Mouse (Mus musculus) embryonic facial prominence, embryonic 11.5 days (tissue): Measurements from ENCODE around the gene Shisa6. TPM values are rescaled to one million over a fixed set of nuclear protein-coding genes. Genes with fewer than 3 reads are reported as not detected.
A peak's percentile ranks its signal among the peaks of the same experiment; 100 is the strongest.

Experiments
- ATAC-seq: fragments of 200-750 bp; cut with Nextera tagmentation; replicated peaks from 2 replicates; pipeline ENCODE4 v1.8.0; 2017; ENCODE audit warnings: low read depth; ENCODE audit not compliant: insufficient number of reproducible peaks, low FRiP score, low TSS enrichment
- DNase-seq: peaks from one replicate; pipeline ENCODE4 v3.0.0-alpha.2; 2015; ENCODE audit warnings: low spot score
- H3K27ac ChIP-seq: fragments of 300-500 bp; sonication (generic); replicated peaks from 2 replicates; pipeline ENCODE4 v1.5.1; 2014; ENCODE audit warnings: mild to moderate bottlenecking, low read depth, low read length, control low read depth
- H3K27me3 ChIP-seq: fragments of 300-500 bp; sonication (generic); 2 replicates; pipeline ENCODE4 v1.6.1; 2014; ENCODE audit warnings: mild to moderate bottlenecking, low read length, moderate library complexity, mixed read lengths; ENCODE audit not compliant: control insufficient read depth, insufficient read depth
- H3K36me3 ChIP-seq: fragments of 300-500 bp; sonication (generic); replicated peaks from 2 replicates; pipeline ENCODE4 v1.6.1; 2014; ENCODE audit warnings: low read depth, mild to moderate bottlenecking, low read length, moderate library complexity, mixed read lengths; ENCODE audit not compliant: control insufficient read depth, insufficient read depth
- H3K4me1 ChIP-seq: fragments of 300-500 bp; sonication (generic); 2 replicates; pipeline ENCODE4 v1.6.1; 2014; ENCODE audit warnings: low read length, mixed read lengths; ENCODE audit not compliant: control insufficient read depth, insufficient read depth
- H3K4me2 ChIP-seq: fragments of 300-500 bp; sonication (generic); 2 replicates; pipeline ENCODE4 v1.6.1; 2014; ENCODE audit warnings: low read depth, mild to moderate bottlenecking, control low read depth, low read length, moderate library complexity
- H3K4me3 ChIP-seq: fragments of 300-500 bp; sonication (generic); 2 replicates; pipeline ENCODE4 v1.5.1; 2014; ENCODE audit warnings: low read depth, low read length, control low read depth
- H3K9ac ChIP-seq: fragments of 300-500 bp; sonication (generic); replicated peaks from 2 replicates; pipeline ENCODE4 v1.6.1; 2014; ENCODE audit warnings: mild to moderate bottlenecking, control low read depth, low read length
- H3K9me3 ChIP-seq: fragments of 300-500 bp; sonication (generic); replicated peaks from 2 replicates; pipeline ENCODE4 v1.6.1; 2016; ENCODE audit warnings: mild to moderate bottlenecking, low read length, inconsistent platforms, mixed read lengths; ENCODE audit not compliant: control insufficient read depth
- WGBS: fragments of 180-500 bp; shearing (Covaris S2); extraction: QIAGEN DNeasy Blood & Tissue Kit; methylation state at CpG from one replicate; pipeline ENCODE4 v1.1.7; 2014; 5-methylcytosine and 5-hydroxymethylcytosine counted together
- polyA plus RNA-seq: library from polyadenylated mRNA; unstranded; fragments of >200 nt; fragmentation: Nextera tagmentation; extraction: Ambion mirVana; gene quantifications from 2 replicates; pipeline ENCODE4 v1.2.1, GENCODE M21; 2014

Shisa6 gene
- polyA plus RNA-seq, 1 experiment from 2014 or later: 0.53 TPM

DNA sequence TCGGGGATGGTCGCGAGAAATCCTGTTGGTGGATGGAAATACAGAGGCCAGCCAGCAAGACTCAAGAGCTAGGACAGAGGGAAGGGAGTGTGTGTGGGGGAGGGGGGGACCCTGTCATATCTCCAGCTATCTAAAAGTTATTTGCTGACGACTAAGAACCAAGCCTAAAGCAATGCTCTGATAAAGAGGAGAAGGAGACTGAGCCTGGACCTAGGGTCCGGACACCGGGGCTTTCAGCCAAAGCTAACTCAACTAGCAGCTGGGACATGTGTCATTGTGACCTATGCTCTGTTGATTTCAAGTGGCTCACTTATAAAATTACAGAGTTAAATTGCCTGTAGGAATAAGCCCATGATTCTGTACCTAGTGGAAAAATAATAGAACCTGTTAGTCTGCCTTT lies 6.4 kb downstream of the Shisa6 start:
- WGBS: 84% methylated on average over 6 of the region's 6 CpGs

DNA sequence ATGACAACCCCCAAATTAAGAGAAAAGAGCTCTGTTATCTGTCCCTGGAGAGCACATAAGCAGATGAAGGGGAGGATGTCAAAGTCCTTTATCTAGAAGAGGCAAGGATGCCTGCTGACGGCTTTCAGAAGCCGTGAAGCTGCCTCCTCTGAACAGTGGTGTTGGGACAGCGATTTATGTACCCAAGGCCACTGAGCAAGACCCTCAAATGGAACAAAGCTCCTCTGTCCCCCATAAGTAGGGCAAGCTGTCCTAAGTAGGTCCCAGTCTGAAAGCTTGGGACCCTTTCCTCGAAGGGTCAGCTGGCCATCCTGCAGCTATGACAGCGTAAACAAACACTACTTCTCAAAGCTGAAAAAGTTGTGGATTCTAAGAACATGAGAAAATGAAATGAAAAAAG lies 11.4 kb downstream of the Shisa6 start:
- H3K9ac ChIP-seq: no peak overlapping the region
- no peak for ATAC-seq
- no peaks in the 10 kb centered on the region for H3K4me1 ChIP-seq
- DNase-seq: no peak
- H3K4me3 ChIP-seq: no peak overlapping the region
- H3K27me3 ChIP-seq: no peaks in the 10 kb centered on the region
- no peak overlapping the region for H3K27ac ChIP-seq
- no peaks in the 10 kb centered on the region for H3K9me3 ChIP-seq
- 78% methylated on average over 5 of the region's 5 CpGs for WGBS
- H3K36me3 ChIP-seq: no peaks in the 10 kb centered on the region
- no peak overlapping the region for H3K4me2 ChIP-seq

More for the DNA sequence above, 6.4 kb downstream of the Shisa6 start:
- ATAC-seq (no peak), DNase-seq (no peak)
- Histone ChIP-seq H3K4me1 (no peaks in the 10 kb centered on the region), H3K9ac (no peak overlapping the region), H3K4me2 (no peak overlapping the region), H3K4me3 (no peak overlapping the region), H3K9me3 (no peaks in the 10 kb centered on the region), H3K27ac (no peak overlapping the region), H3K36me3 (no peaks in the 10 kb centered on the region), H3K27me3 (peaks cover 10% of the 10 kb centered on the region)

DNA sequence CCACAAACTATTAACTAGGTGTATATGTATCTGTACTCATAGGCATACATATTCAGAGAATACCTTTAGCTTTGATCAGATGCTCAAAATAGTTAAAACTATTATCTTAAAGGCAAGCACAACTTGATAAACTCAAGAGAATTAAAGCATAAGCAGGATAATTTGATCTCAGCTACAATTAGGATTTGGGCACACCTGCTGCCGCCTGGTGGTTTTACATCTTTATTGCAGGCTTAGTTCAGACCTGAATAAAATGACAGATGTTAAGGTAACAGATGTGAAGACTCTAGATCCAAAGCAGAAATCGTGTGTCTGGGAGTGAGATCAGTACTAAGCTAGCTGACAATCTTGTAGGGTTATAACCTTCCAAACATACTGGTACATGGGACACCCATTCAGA lies 24.8 kb downstream of the Shisa6 start:
- no peak overlapping the region for H3K9ac ChIP-seq
- whole genome bisulfite sequencing: 66% methylated on average over 2 of the region's 2 CpGs
- no peak for ATAC-seq

GRCm38 (mm10) chr11:66498857-66499445 lies 26.8 kb downstream of the Shisa6 start:
- no peak overlapping the region for H3K27ac ChIP-seq
- H3K9me3 ChIP-seq: no peaks in the 10 kb centered on the region
- H3K36me3 ChIP-seq: no peaks in the 10 kb centered on the region
- H3K4me2 ChIP-seq: no peak overlapping the region
- DNase-seq (no peak), ATAC-seq (no peak)
- no peak overlapping the region for H3K9ac ChIP-seq
- H3K4me1 ChIP-seq: no peaks in the 10 kb centered on the region; the same call in 1 of the 2 replicates
- no peaks in the 10 kb centered on the region for H3K27me3 ChIP-seq
- WGBS: 78% methylated on average over 9 of the region's 9 CpGs
- H3K4me3 ChIP-seq: no peak overlapping the region

More for the DNA sequence above, 24.8 kb downstream of the Shisa6 start:
- Histone ChIP-seq H3K27ac (no peak overlapping the region), H3K4me2 (no peak overlapping the region), H3K4me3 (no peak overlapping the region), H3K36me3 (no peaks in the 10 kb centered on the region), H3K27me3 (no peaks in the 10 kb centered on the region), H3K4me1 (no peaks in the 10 kb centered on the region; the same call in 1 of the 2 replicates), H3K9me3 (no peaks in the 10 kb centered on the region)
- DNase-seq: peak; percentile 14

DNA sequence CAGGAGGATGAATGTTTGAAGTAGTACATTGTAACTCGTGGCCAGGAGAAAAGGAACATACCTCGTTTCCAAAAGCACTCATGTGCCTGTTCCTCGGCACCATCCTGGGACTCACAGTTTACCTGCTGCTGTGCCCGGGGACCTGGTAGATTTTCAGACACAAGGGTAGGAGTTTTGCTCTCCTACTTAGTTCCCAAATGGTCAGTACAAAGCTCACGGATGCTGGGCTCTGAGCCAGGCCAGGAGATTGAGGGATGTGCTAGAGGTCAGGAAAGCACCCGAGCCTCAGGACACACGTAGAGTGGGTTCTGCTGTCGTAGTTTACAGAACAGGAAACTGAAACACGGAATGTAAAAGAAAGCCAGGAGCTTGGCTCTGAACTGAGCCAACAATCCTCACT lies 29.5 kb downstream of the Shisa6 start:
- no peaks in the 10 kb centered on the region; the same call in 1 of the 2 replicates for H3K4me1 ChIP-seq
- no peaks in the 10 kb centered on the region for H3K9me3 ChIP-seq
- H3K27ac ChIP-seq: no peak overlapping the region
- ATAC-seq: no peak
- WGBS: 77% methylated on average over 9 of the region's 9 CpGs
- DNase-seq: no peak
- no peaks in the 10 kb centered on the region for H3K36me3 ChIP-seq
- no peak overlapping the region for H3K9ac ChIP-seq
- no peaks in the 10 kb centered on the region for H3K27me3 ChIP-seq
- no peak overlapping the region for H3K4me3 ChIP-seq
- H3K4me2 ChIP-seq: no peak overlapping the region

DNA sequence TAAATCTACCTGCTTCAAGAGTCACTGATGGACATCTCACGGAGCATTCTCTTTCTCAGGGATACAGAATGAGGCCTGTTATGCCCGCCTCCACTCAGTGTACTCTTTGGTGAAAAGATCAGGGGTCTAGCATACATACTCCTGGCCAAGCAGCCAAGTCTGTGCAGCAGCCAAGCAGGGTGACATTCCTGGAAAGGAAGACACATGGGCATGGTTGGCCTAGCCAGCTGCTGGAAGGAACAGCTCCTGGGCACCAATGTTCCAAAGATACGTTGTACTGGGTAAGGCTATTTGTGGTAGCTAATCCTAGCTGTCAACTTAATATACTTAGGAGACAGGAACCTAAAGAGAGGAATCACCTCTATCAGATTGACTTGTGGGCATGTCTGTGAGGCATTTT lies 31.4 kb downstream of the Shisa6 start:
- Histone ChIP-seq H3K9ac (no peak overlapping the region), H3K4me1 (no peaks in the 10 kb centered on the region; the same call in 1 of the 2 replicates), H3K27ac (no peak overlapping the region), H3K4me2 (no peak overlapping the region), H3K36me3 (no peaks in the 10 kb centered on the region), H3K9me3 (no peaks in the 10 kb centered on the region), H3K27me3 (no peaks in the 10 kb centered on the region), H3K4me3 (no peak overlapping the region)
- no peak for DNase-seq
- no peak for ATAC-seq
- WGBS: 86% methylated on average over 3 of the region's 3 CpGs

DNA sequence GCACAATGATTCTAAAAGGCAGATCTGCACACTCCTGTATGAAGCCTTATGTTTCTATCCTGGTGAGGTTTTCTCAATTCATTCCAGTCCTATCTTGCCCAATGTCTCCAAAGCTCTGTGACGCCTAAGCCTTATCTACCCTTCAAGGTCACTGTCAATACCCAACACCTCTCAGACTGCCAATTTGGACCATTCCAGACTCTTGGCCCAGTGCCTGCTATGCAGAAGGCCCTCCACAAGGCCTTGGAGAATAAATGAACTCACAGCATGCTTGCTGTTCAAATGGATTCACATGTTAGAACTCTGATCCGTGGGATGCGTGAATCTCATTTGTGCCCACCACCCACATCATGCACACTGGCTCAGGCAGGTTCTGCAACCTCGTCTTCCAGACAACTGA lies 38.0 kb downstream of the Shisa6 start:
- no peaks in the 10 kb centered on the region for H3K36me3 ChIP-seq
- no peak overlapping the region for H3K4me2 ChIP-seq
- no peaks in the 10 kb centered on the region for H3K9me3 ChIP-seq
- 88% methylated on average over 4 of the region's 4 CpGs for WGBS
- H3K27ac ChIP-seq: no peak overlapping the region
- ATAC-seq: no peak
- no peaks in the 10 kb centered on the region for H3K4me1 ChIP-seq
- H3K4me3 ChIP-seq: no peak overlapping the region
- H3K27me3 ChIP-seq: no peaks in the 10 kb centered on the region
- DNase-seq: no peak
- H3K9ac ChIP-seq: no peak overlapping the region

GRCm38 (mm10) chr11:66482501-66482900 lies 43.3 kb downstream of the Shisa6 start:
- WGBS: 85% methylated on average over 6 of the region's 6 CpGs

More at GRCm38 (mm10) chr11:66482501-66482900, 43.3 kb downstream of the Shisa6 start:
- no peak overlapping the region for H3K27ac ChIP-seq
- H3K4me1 ChIP-seq: no peaks in the 10 kb centered on the region
- ATAC-seq (no peak), DNase-seq (no peak)
- H3K36me3 ChIP-seq: no peaks in the 10 kb centered on the region
- no peak overlapping the region for H3K4me2 ChIP-seq
- no peaks in the 10 kb centered on the region for H3K27me3 ChIP-seq
- H3K4me3 ChIP-seq: no peak overlapping the region
- no peaks in the 10 kb centered on the region for H3K9me3 ChIP-seq
- H3K9ac ChIP-seq: no peak overlapping the region
